Mouse (Mus musculus) ES-Bruce4 (cell line): ENCODE data around the gene Ipo13. TPM values are rescaled to one million over a fixed set of nuclear protein-coding genes. Genes with fewer than 3 reads are reported as not detected.

Source experiments
- H3K27ac ChIP-seq: 2 replicates; pipeline ENCODE4 v1.5.1; 2012; ENCODE audit warnings: low read length, inconsistent platforms; ENCODE audit not compliant: insufficient read depth
- H3K27me3 ChIP-seq: 2 replicates; pipeline ENCODE4 v1.6.1; 2012; ENCODE audit warnings: mild to moderate bottlenecking, low read length, inconsistent platforms; ENCODE audit not compliant: control insufficient read depth, poor library complexity, insufficient read depth, severe bottlenecking
- H3K36me3 ChIP-seq: 2 replicates; pipeline ENCODE4 v1.6.1; 2012; ENCODE audit warnings: inconsistent platforms, mild to moderate bottlenecking, low read length, moderate library complexity; ENCODE audit not compliant: control insufficient read depth, poor library complexity, insufficient read depth, severe bottlenecking
- H3K4me1 ChIP-seq: one replicate; pipeline ENCODE4 v1.8.1; 2011; ENCODE audit warnings: low read length; ENCODE audit not compliant: control insufficient read depth, insufficient read depth
- H3K4me3 ChIP-seq: 2 replicates; pipeline ENCODE4 v1.5.1; 2011; ENCODE audit warnings: low read depth, mild to moderate bottlenecking, low read length
- H3K9ac ChIP-seq: 2 replicates; pipeline ENCODE4 v1.6.1; 2012; ENCODE audit warnings: low read depth, mild to moderate bottlenecking, inconsistent platforms; ENCODE audit not compliant: poor library complexity, severe bottlenecking
- H3K9me3 ChIP-seq: replicated peaks from 2 replicates; pipeline ENCODE4 v1.6.1; 2012; ENCODE audit warnings: mild to moderate bottlenecking, low read length, inconsistent platforms; ENCODE audit not compliant: control insufficient read depth, poor library complexity, insufficient read depth, severe bottlenecking
- CTCF ChIP-seq: IDR thresholded peaks from one replicate; pipeline ENCODE4 v1.8.1; 2011; ENCODE audit warnings: low read depth, low read length
- EP300 ChIP-seq: IDR thresholded peaks from 2 replicates; pipeline ENCODE4 v1.6.1; 2011; ENCODE audit warnings: low read depth, low read length; ENCODE audit not compliant: insufficient read depth
- POLR2A ChIP-seq: IDR thresholded peaks from one replicate; pipeline ENCODE4 v1.8.1; 2011; ENCODE audit warnings: low read length; ENCODE audit not compliant: insufficient read depth
- polyA plus RNA-seq: library from polyadenylated mRNA; stranded (reverse); fragments of >200 nt; gene quantifications from 2 replicates; pipeline ENCODE4 v1.2.4, GENCODE M21; 2011; ENCODE audit warnings: low read depth; ENCODE audit not compliant: missing spikeins, insufficient read depth, insufficient read length

Gene Ipo13
- polyA plus RNA-seq, 1 experiment = 24.7 TPM

GRCm38 (mm10) chr4:117872471-117872886, 42.3 kb downstream of the Ipo13 start, which contains the start of gene Ccdc24:
Gene Ccdc24, minus strand, starts transcription at chr4:117872557.
- Histone ChIP-seq H3K27ac (no peak within 1 kb of the TSS), H3K9me3 (no peaks in the 10 kb centered on the region), H3K36me3 (no peaks in the 10 kb centered on the region), H3K27me3 (no peaks in the 10 kb centered on the region), H3K4me1 (no peaks in the 10 kb centered on the region), H3K4me3 (peak within 1 kb of the TSS; percentile 3; the same call in 1 of the 2 replicates), H3K9ac (no peak within 1 kb of the TSS)
- TF ChIP-seq POLR2A (no peak), CTCF (no peak), EP300 (no peak)

- Histone ChIP-seq H3K9me3 (no peaks in the 10 kb centered on the region), H3K27ac (no peak overlapping the region), H3K9ac (no peak overlapping the region), H3K36me3 (no peaks in the 10 kb centered on the region), H3K27me3 (no peaks in the 10 kb centered on the region), H3K4me3 (no peak overlapping the region), H3K4me1 (no peaks in the 10 kb centered on the region)
- TF ChIP-seq CTCF (no peak), POLR2A (no peak), EP300 (no peak)
Measured at GRCm38 (mm10) chr4:117871787-117872186, 43.0 kb downstream of the Ipo13 start.

DNA sequence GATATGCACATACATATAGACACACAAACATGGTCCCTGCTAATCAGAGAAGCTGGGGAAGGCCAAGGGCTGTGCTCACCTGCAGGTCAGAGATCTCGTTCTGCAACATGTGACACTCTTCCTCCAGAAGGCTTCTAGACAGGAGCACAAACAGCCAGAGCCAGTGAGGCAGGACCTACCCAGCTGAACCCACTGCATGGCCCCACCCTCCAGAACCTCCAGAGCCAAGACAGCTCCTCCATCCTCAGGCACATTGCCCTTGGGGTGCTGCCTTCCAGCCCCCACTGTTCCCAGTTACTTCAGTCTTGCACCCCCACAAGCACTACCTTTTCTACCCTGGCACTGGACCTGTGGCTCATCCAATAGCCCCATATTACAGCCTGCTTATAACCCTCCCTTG, 44.4 kb downstream of the Ipo13 start:
- no peak overlapping the region for H3K9ac ChIP-seq
- no peaks in the 10 kb centered on the region for H3K27me3 ChIP-seq
- TF ChIP-seq CTCF (no peak), EP300 (no peak), POLR2A (no peak)
- no peaks in the 10 kb centered on the region for H3K36me3 ChIP-seq
- H3K27ac ChIP-seq = no peak overlapping the region
- H3K4me3 ChIP-seq = no peak overlapping the region
- no peaks in the 10 kb centered on the region for H3K4me1 ChIP-seq
- H3K9me3 ChIP-seq = no peaks in the 10 kb centered on the region

DNA sequence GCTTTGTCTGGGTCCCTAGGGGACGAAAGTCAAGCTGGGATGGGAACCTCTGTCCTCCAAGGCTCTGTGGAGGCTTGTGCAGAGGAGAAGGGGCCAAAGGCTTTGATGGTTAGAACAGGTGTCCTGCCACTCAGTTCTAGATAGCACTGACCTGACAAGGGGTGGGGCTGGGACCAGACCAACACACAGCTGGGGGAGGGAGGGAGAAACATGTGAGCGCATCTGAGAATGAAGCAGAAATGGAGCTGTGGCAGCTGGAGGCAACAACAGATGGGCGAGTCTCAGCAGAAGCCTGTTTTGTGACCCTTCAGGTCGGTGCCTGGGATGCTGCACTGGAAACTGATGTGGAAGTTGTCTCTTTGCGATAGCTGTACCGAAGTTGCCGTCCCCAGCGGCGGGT, 45.5 kb downstream of the Ipo13 start:
- no peaks in the 10 kb centered on the region for H3K9me3 ChIP-seq
- H3K27ac ChIP-seq = no peak overlapping the region
- H3K4me1 ChIP-seq = no peaks in the 10 kb centered on the region
- TF ChIP-seq EP300 = no peak
- TF ChIP-seq CTCF = no peak
- TF ChIP-seq POLR2A = no peak
- H3K36me3 ChIP-seq = no peaks in the 10 kb centered on the region
- no peak overlapping the region for H3K4me3 ChIP-seq
- no peaks in the 10 kb centered on the region for H3K27me3 ChIP-seq
- no peak overlapping the region for H3K9ac ChIP-seq

DNA sequence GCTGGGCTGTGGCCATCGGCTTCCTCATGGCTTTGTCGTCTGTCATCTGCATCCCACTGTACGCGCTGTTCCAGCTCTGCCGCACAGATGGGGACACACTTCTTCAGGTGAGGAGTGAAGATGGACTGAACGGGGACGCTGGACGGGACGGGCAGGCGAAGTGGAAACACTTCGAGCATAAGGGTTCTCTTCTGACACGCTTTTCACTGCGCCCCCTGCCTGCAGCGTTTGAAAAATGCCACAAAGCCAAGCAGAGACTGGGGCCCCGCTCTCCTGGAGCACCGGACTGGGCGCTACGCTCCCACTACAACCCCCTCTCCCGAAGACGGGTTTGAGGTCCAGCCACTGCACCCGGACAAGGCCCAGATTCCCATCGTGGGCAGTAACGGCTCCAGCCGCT, 47.0 kb downstream of the Ipo13 start:
- Histone ChIP-seq H3K9me3 (no peaks in the 10 kb centered on the region), H3K4me3 (no peak overlapping the region), H3K27ac (no peak overlapping the region), H3K36me3 (no peaks in the 10 kb centered on the region), H3K27me3 (no peaks in the 10 kb centered on the region), H3K9ac (no peak overlapping the region), H3K4me1 (no peaks in the 10 kb centered on the region)
- TF ChIP-seq EP300 = no peak
- peak; percentile 84 for TF ChIP-seq CTCF

DNA sequence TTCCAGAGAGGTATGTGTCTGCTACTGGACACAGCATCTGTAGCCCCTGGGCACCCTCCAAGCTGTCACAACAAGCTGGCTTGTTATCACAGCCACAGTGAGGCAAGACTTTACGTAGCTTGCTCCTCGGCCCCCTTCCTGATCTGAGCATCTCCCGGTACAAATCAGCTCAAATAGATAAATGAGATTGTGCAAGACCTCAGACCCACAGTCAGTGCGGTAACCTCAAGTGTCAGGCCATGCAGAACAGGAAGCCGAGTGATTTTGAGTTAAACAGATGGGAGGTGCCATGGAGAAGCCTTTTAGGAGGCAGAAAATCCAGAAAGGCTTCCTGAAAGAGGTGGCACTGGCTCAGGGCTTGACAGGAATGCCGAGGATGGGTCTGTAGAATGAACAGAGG, 47.8 kb downstream of the Ipo13 start:
- no peaks in the 10 kb centered on the region for H3K9me3 ChIP-seq
- no peak for TF ChIP-seq EP300
- no peak for TF ChIP-seq CTCF
- no peak for TF ChIP-seq POLR2A
- H3K36me3 ChIP-seq = no peaks in the 10 kb centered on the region
- H3K9ac ChIP-seq = no peak overlapping the region
- H3K4me3 ChIP-seq = no peak overlapping the region
- H3K27ac ChIP-seq = no peak overlapping the region
- no peaks in the 10 kb centered on the region for H3K27me3 ChIP-seq
- H3K4me1 ChIP-seq = no peaks in the 10 kb centered on the region
